Mouse (Mus musculus) stomach, postnatal 0 days (tissue): ENCODE measurements at regions not wholly inside any gene's neighbourhood (a gene's known extent, or its start where the extent isn't known, plus 50 kb on each side); places are given as distances from the start of the nearest gene placed in this dataset.

ENCODE experiments used
- CTCF ChIP-seq: IDR thresholded peaks from 2 replicates; pipeline ENCODE4 v1.5.1; 2016; ENCODE audit warnings: antibody characterized with exemption, low read depth, mild to moderate bottlenecking, moderate library complexity
- EP300 ChIP-seq: optimal IDR thresholded peaks from 2 replicates; pipeline ENCODE3; 2016; ENCODE audit warnings: antibody characterized with exemption

GRCm38 (mm10) chr3:104288970-104289680 lies 69.0 kb upstream of the Magi3 start:
- TF ChIP-seq CTCF = no peak
- no peak for TF ChIP-seq EP300
